Mouse (Mus musculus): ENCODE results near the gene Rab9b.

Rab9b gene

DNA sequence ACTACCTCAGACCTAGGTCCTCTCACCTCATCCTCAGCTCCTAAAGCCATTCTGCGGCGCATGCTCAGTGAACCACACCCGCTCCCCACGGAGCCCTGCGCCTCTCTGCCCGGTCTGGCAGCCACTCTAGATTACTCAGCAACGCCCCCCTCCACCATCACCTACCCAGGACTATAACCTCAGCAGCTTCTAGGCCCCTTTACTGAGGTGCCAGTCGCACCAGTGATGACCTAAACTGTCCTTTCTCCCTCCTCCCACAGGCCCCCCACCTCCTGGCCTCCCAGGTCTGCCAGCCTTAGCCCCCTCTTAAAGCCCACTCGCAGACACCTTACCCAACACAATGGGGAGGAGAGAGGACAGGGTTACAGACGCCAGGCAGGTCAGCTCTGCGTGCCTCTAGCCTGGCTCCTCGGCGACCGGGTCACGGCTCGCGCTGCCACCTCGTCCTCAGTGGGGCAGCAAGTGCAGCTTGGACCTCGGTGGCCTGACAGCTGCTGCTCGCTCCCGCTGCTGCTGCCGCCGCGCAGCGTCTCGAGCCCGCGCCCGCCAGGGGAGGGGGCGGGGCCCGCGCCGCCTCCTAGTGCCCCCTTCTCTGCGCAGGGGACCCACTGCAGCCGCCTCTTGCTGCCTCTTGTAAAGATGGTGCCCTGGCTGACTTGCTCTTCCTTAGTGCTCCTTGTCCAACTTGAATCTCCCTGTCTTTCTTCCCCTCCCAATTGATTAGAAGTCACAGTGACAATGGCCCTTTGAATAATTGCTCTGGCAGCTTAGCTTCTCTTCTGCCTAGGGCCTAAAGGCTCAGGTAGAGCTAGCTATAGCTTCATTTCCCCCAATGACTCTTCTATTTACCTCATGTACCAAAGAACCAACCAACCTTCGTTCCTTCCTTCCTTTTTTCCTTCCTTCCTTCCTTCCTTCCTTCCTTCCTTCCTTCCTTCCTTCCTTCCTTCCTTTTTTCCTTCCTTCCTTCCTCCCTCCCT, at the start of gene Rab9b:
Rab9b (minus strand) TSS at position 695 of the 980 bp plus-strand sequence.
- DNase-seq (ENCODE audit: low spot score in 2 of 2), result no peak

DNA sequence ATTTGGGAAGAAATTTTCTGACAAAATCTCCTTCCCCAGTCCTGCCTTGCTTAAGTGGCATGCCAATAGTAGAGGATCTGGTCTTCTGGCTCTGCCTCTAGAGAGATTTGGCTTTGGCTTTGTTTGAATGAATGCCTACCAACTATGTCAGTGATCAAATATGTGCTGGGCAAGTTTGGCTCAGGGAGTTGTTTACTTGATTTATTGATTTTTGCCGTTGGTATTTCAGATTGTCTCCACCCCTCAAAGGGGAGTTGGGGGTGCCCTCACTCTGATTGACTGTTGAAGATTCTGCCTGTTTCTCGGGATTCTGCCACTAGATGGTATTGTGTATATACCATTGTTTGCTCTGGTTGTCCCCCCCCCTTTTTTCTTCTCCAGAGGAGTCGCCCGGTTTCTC, 35.8 kb upstream of the Rab9b start:
- no peak for DNase-seq (ENCODE audit: low spot score in 2 of 2)

DNA sequence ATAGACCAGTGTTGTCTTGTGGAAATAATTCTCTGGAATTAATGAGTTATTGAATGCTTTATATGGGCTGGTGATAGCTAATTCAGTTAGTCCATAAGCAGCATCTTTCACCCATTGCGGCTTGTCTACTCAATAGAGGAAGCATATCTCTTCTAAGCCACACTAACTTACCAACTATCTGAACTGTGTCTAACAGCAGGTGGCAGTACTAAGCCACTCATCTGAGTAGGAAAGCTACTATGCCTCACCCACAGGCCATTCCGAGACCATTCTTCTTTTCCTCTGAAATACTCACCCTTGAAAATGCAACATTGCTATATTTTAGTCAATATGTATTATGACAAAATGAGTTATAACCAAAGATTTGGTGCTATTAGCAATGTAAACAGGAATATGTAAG, 27.2 kb upstream of the Rab9b start:
- DNase-seq (ENCODE audit: low spot score in 2 of 2), result peak in 1 of 2 experiments; percentile 10

DNA sequence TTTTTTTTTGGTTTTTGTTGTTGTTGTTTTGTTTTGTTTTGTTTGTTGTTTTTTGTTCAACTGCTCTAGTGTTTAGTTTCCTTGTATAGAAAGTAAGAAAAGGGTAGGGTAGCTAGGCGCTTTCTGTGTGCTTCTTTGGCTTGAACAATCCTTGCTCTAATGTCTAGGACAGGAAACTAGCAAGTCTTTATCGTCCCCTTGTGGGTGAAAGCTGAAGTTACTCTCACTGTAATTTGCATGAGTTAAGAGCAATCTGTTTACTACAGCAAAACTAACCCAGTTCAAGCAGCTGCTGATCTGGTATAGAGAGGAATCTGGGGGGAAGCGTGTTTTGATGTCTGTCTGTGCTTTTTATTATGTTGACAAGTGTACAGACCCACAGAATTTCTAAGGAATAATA, 18.3 kb downstream of the Rab9b start:
- no peak for DNase-seq (ENCODE audit: low spot score in 2 of 2)

DNA sequence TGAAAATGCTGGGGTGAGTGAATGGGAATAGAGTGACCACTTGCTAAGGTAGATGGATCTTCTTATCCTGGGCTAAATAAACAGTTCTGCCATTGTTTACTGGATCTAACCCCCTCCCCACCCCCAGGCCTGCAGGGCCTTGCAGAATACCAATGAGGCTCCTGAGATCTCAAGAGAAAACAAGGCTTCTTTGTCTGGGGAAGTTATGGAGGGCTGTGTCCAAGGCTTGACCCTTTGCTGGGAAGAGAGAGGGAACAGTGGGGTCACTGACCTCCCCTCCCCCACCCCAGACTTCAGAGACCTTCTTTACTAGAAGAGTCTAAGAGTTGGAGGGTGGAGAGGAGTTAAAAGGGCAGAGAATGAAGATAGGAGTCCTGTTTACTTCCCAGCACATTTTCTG, 39.9 kb downstream of the Rab9b start:
- DNase-seq (ENCODE audit: low spot score in 2 of 2), result no peak

DNA sequence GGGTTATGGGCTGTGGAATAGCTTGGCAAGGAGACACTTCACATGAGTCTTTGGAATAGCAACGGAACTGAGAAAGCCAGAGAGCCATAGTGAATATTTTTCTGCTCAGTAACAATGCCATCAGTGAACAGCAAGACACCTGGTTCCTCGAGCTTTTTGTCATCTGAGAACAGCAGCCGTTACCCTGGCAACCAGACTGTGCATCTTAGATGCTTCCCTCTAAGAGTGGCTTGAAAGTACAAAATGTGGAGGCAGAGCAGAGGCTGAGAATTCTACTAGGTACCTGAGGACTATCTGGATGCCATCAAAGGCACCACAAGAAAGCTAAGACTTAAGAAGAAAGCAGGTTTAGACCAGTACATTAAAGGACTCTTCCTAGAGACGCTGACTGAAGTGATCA, 43.5 kb downstream of the Rab9b start:
- no peak for DNase-seq (ENCODE audit: low spot score in 2 of 2)

DNA sequence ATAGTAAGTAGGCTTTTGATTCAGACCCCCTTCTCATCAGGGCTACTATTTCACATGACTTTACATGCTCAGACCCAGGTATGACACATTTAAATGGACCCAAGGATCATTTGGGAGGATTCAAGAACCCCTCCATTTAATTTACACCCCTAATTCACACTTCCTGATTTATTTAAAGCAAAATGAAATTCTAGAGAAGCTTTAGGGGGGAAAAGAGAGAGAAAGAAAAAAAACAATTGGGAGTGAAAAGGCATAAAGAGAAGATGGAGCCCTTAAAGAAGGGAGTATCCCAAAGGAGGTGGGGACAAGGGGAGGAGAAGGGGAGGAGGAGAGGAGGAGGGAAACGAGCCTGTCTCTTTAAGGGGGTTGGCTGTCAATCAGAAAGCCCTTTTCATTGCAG, 46.2 kb downstream of the Rab9b start, which contains the start of gene Plp1:
Plp1 (plus strand) TSS at position 301 of the 400 bp plus-strand sequence.
- DNase-seq (ENCODE audit: low spot score in 2 of 2), result no peak

DNA sequence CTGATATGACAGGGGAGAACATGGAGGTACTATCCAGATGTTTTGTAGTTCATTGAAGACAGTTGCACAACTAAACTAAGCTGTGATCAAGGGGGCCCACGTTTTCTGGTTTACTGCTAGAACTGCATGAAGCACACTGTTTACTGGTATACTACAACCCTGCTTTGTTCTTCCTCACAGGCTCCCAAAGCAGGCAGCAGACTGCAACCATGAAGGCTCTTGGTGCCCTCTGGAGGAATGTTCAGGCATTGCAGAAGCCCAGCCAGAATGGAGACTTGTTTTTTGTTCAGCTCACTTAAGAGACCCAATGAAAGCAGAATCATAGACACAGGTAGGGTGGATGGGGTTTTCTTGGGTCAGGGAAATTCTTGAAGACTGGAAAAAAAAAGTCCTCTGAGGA, 48.3 kb downstream of the Rab9b start:
- DNase-seq (ENCODE audit: low spot score in 2 of 2), result peak in 1 of 2 experiments; percentile 54

DNA sequence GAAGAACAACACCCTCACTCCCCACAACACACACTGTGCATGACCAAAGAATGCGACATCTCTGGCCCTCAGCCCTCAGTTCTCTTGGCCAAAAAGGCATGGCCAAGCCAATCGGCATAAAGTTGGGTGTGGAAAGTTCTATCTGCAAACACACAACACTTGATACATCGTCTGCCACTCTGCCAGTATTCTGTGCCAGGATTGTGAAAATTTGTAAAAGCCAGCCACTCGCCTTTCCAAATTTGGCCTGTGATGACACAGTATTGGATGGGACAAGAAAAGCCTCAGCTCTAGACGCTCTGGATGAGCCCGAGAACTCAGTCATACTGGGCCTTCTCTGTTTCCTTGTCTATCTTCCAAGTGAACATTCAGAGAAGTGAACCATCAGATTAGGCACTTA, 48.8 kb downstream of the Rab9b start:
- no peak for DNase-seq (ENCODE audit: low spot score in 2 of 2)

All from spleen, postnatal 10 days (tissue).